Mouse (Mus musculus) neural tube, embryonic 14.5 days (tissue): ENCODE measurements around the gene Thoc7. TPM values are rescaled to one million over a fixed set of nuclear protein-coding genes. Genes with fewer than 3 reads are reported as not detected.
"Not testable (repeated sequence)": the region's sequence is repeated elsewhere in the genome, so short reads cannot be mapped to it uniquely, and the experiment has no call there.

Experiments used
- ATAC-seq: fragments of 200-750 bp; cut with Nextera tagmentation; 2 replicates; pipeline ENCODE4 v1.8.0; 2017; ENCODE audit warnings: low read depth, mild to moderate bottlenecking, moderate TSS enrichment, moderate library complexity
- H3K27ac ChIP-seq: fragments of 300-500 bp; sonication (generic); 2 replicates; pipeline ENCODE4 v1.5.1; 2014; ENCODE audit warnings: low read depth, mild to moderate bottlenecking, control low read depth, low read length, moderate library complexity, mixed read lengths
- H3K27me3 ChIP-seq: fragments of 300-500 bp; sonication (generic); 2 replicates; pipeline ENCODE4 v1.6.1; 2014; ENCODE audit warnings: low read length; ENCODE audit not compliant: control insufficient read depth, insufficient read depth
- H3K36me3 ChIP-seq: fragments of 300-500 bp; sonication (generic); 2 replicates; pipeline ENCODE4 v1.6.1; 2014; ENCODE audit warnings: low read length, mixed read lengths; ENCODE audit not compliant: control insufficient read depth, insufficient read depth
- H3K4me1 ChIP-seq: fragments of 300-500 bp; sonication (generic); 2 replicates; pipeline ENCODE4 v1.6.1; 2014; ENCODE audit warnings: low read length; ENCODE audit not compliant: control insufficient read depth, insufficient read depth
- H3K4me2 ChIP-seq: fragments of 300-500 bp; sonication (generic); 2 replicates; pipeline ENCODE4 v1.6.1; 2014; ENCODE audit warnings: mild to moderate bottlenecking, low read depth, low read length, control low read depth
- H3K4me3 ChIP-seq: fragments of 300-500 bp; sonication (generic); 2 replicates; pipeline ENCODE4 v1.5.1; 2014; ENCODE audit warnings: low read depth, low read length, control low read depth, mixed read lengths
- H3K9ac ChIP-seq: fragments of 300-500 bp; sonication (generic); replicated peaks from 2 replicates; pipeline ENCODE4 v1.6.1; 2014; ENCODE audit warnings: low read depth, mild to moderate bottlenecking, control low read depth, low read length, mixed read lengths
- H3K9me3 ChIP-seq: fragments of 300-500 bp; sonication (generic); 2 replicates; pipeline ENCODE4 v1.6.1; 2016; ENCODE audit warnings: low read length; ENCODE audit not compliant: control insufficient read depth
- WGBS: fragments of 180-500 bp; shearing (Covaris S2); extraction: QIAGEN DNeasy Blood & Tissue Kit; methylation state at CpG from one replicate; pipeline ENCODE4 v1.1.7; 2014; 5-methylcytosine and 5-hydroxymethylcytosine counted together
- polyA plus RNA-seq: library from polyadenylated mRNA; unstranded; fragments of >200 nt; fragmentation: Nextera tagmentation; extraction: Ambion mirVana; gene quantifications from 2 replicates; pipeline ENCODE4 v1.2.1, GENCODE M21; 2014

Thoc7 gene
- polyA plus RNA-seq, 1 experiment from 2014 or later = 228 TPM

- Histone ChIP-seq H3K4me2 (no peak overlapping the region), H3K27me3 (no peaks in the 10 kb centered on the region), H3K9me3 (no peaks in the 10 kb centered on the region), H3K9ac (no peak overlapping the region), H3K27ac (no peak overlapping the region), H3K4me3 (no peak overlapping the region), H3K36me3 (no peaks in the 10 kb centered on the region), H3K4me1 (no peaks in the 10 kb centered on the region)
- no peak; the same call in 1 of the 2 replicates for ATAC-seq
- 52% methylated on average over 6 of the region's 6 CpGs for WGBS
Observed at GRCm38 (mm10) chr14:13971644-13972234, 10.1 kb upstream of the Thoc7 start.

- H3K27ac ChIP-seq = no peak overlapping the region
- H3K9ac ChIP-seq = no peak overlapping the region
- no peaks in the 10 kb centered on the region for H3K4me1 ChIP-seq
- ATAC-seq = no peak
- H3K36me3 ChIP-seq = no peaks in the 10 kb centered on the region
- 64% methylated on average over 3 of the region's 3 CpGs for WGBS
- H3K27me3 ChIP-seq = no peaks in the 10 kb centered on the region
- H3K9me3 ChIP-seq = no peaks in the 10 kb centered on the region
- no peak overlapping the region for H3K4me3 ChIP-seq
- H3K4me2 ChIP-seq = no peak overlapping the region
Observed at GRCm38 (mm10) chr14:13970513-13970912, 8.9 kb upstream of the Thoc7 start.

- WGBS = 87% methylated on average over 5 of the region's 5 CpGs
- ATAC-seq = no peak
- H3K4me3 ChIP-seq = no peak overlapping the region
Observed at GRCm38 (mm10) chr14:13968476-13968875, 6.8 kb upstream of the Thoc7 start.

GRCm38 (mm10) chr14:13967607-13968006 lies 6.0 kb upstream of the Thoc7 start:
- H3K4me2 ChIP-seq = no peak overlapping the region
- no peaks in the 10 kb centered on the region for H3K27me3 ChIP-seq
- H3K36me3 ChIP-seq = no peaks in the 10 kb centered on the region
- no peak overlapping the region for H3K27ac ChIP-seq
- H3K9me3 ChIP-seq = no peaks in the 10 kb centered on the region
- ATAC-seq = no peak
- 58% methylated on average over 1 of the region's 1 CpGs for WGBS
- no peak overlapping the region for H3K9ac ChIP-seq
- no peak overlapping the region for H3K4me3 ChIP-seq
- H3K4me1 ChIP-seq = no peaks in the 10 kb centered on the region

More at GRCm38 (mm10) chr14:13968476-13968875, 6.8 kb upstream of the Thoc7 start:
- Histone ChIP-seq H3K4me1 (no peaks in the 10 kb centered on the region), H3K9ac (no peak overlapping the region), H3K27ac (no peak overlapping the region), H3K9me3 (no peaks in the 10 kb centered on the region), H3K4me2 (no peak overlapping the region), H3K27me3 (no peaks in the 10 kb centered on the region), H3K36me3 (no peaks in the 10 kb centered on the region)

GRCm38 (mm10) chr14:13963527-13963926 lies 1.9 kb upstream of the Thoc7 start:
- no peaks in the 10 kb centered on the region for H3K36me3 ChIP-seq
- no peak overlapping the region for H3K9ac ChIP-seq
- H3K4me3 ChIP-seq = no peak overlapping the region
- H3K4me2 ChIP-seq = no peak overlapping the region
- H3K27me3 ChIP-seq = no peaks in the 10 kb centered on the region
- H3K4me1 ChIP-seq = peaks cover 17% of the 10 kb centered on the region; the same call in 1 of the 2 replicates
- H3K27ac ChIP-seq = no peak overlapping the region
- H3K9me3 ChIP-seq = no peaks in the 10 kb centered on the region
- ATAC-seq = no peak
- 76% methylated on average over 1 of the region's 1 CpGs for WGBS

- Histone ChIP-seq H3K4me2 (no peak overlapping the region), H3K36me3 (no peaks in the 10 kb centered on the region), H3K27me3 (no peaks in the 10 kb centered on the region), H3K9me3 (no peaks in the 10 kb centered on the region), H3K4me3 (no peak overlapping the region), H3K9ac (no peak overlapping the region), H3K27ac (no peak overlapping the region), H3K4me1 (peaks cover 17% of the 10 kb centered on the region; the same call in 1 of the 2 replicates)
- 89% methylated on average over 6 of the region's 6 CpGs for WGBS
- ATAC-seq = no peak
Observed at GRCm38 (mm10) chr14:13962476-13962875, 824 bp upstream of the Thoc7 start.

GRCm38 (mm10) chr14:13960482-13961325 lies 948 bp downstream of the Thoc7 start:
- Histone ChIP-seq H3K4me3 (peak overlapping the region; percentile 96), H3K36me3 (no peaks in the 10 kb centered on the region), H3K4me2 (peak overlapping the region; percentile 63), H3K9ac (peak overlapping the region; percentile 98), H3K9me3 (no peaks in the 10 kb centered on the region), H3K27ac (peak overlapping the region; percentile 89), H3K27me3 (no peaks in the 10 kb centered on the region), H3K4me1 (peaks cover 17% of the 10 kb centered on the region; the same call in 1 of the 2 replicates)
- ATAC-seq = peak; percentile 91
- under 1% methylated on average over 59 of the region's 75 CpGs for WGBS

GRCm38 (mm10) chr14:13960079-13960478 lies 1.6 kb downstream of the Thoc7 start:
- 0% methylated on average over 9 of the region's 9 CpGs for WGBS
- peak overlapping the region; percentile 63 for H3K4me2 ChIP-seq
- H3K27me3 ChIP-seq = no peaks in the 10 kb centered on the region
- peak; percentile 58 for ATAC-seq
- H3K36me3 ChIP-seq = no peaks in the 10 kb centered on the region
- peaks cover 17% of the 10 kb centered on the region; the same call in 1 of the 2 replicates for H3K4me1 ChIP-seq
- no peaks in the 10 kb centered on the region for H3K9me3 ChIP-seq
- H3K4me3 ChIP-seq = peak overlapping the region; percentile 96
- H3K27ac ChIP-seq = peak overlapping the region; percentile 89
- H3K9ac ChIP-seq = peak overlapping the region; percentile 98

- not testable (repeated sequence) for H3K27ac ChIP-seq, H3K4me1 ChIP-seq, H3K9me3 ChIP-seq, H3K9ac ChIP-seq, H3K27me3 ChIP-seq, H3K4me2 ChIP-seq, ATAC-seq, H3K4me3 ChIP-seq
- peaks cover 32% of the 10 kb centered on the region for H3K36me3 ChIP-seq
- 98% methylated on average over 3 of the region's 3 CpGs for WGBS
Observed at GRCm38 (mm10) chr14:13952151-13952550, 9.5 kb downstream of the Thoc7 start.
